Mouse (Mus musculus) skeletal muscle tissue, postnatal 0 days (tissue): ENCODE data around the gene Epha3. TPM values are rescaled to one million over a fixed set of nuclear protein-coding genes. Genes with fewer than 3 reads are reported as not detected.

ENCODE experiments used
- polyA plus RNA-seq: library from polyadenylated mRNA; unstranded; fragments of >200 nt; fragmentation: Nextera tagmentation; extraction: Ambion mirVana; gene quantifications from 2 replicates; pipeline ENCODE4 v1.2.1, GENCODE M21; 2015

Epha3 gene
- 5.9 and 6.5 TPM in 2 replicates for polyA plus RNA-seq

DNA sequence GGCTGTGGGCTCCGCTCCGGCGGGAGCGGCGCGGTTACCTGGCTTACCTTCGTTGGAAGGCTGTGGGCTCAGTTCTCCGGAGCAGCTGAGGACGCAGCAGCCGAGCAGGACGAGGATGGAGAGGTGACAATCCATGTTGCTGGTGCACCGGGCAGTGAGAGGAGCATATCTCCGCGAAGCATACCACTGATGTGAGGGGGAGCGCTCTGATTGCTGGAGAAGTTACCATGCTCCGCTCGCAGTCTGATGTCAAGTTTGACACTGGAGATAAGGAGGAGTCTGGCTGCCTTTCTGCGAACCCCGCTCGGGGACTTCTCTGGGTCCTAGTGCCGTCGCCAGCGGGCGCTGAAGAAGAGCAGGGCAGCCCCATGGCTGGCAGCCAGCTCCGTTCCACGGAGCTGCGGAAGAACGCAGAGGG lies at the start of gene Epha3:
TSS of gene Epha3 (minus strand) at position 263 of the 418 bp plus-strand sequence.

